Mouse (Mus musculus) gonadal fat pad, adult 2 months (tissue): Measurements from ENCODE around the gene Prh1. TPM values are rescaled to one million over a fixed set of nuclear protein-coding genes. Genes with fewer than 3 reads are reported as not detected.
"Not testable (repeated sequence)": the region's sequence is repeated elsewhere in the genome, so short reads cannot be mapped to it uniquely, and the experiment has no call there.

Experiments used
- DNase-seq: peaks from one replicate; pipeline ENCODE4 v3.0.0-alpha.2; 2012; ENCODE audit warnings: low read depth
- polyA plus RNA-seq: library from polyadenylated mRNA; depleted of rRNA; stranded (reverse); fragments of >200 nt; gene quantifications from 2 replicates; pipeline ENCODE4 v1.2.3, GENCODE M21; 2012; rRNA removed

The Prh1 gene
- not detected in 2 replicates for polyA plus RNA-seq

GRCm38 (mm10) chr6:132569509-132569908 is at the start of gene Prh1:
Prh1 (plus strand) TSS chr6:132569809.
- DNase-seq: not testable (repeated sequence)

- DNase-seq: not testable (repeated sequence)
Measured at GRCm38 (mm10) chr6:132595613-132596012, 26.0 kb downstream of the Prh1 start, which contains the start of gene Prp2. Prp2 (plus strand) TSS chr6:132595913.

Other genes starting within 250 kb of the Prh1 start
- gene Gm8882, start 205.7 kb upstream of the Prh1 start, polyA plus RNA-seq: not detected in 2 replicates
- not detected in 2 replicates for gene Prp2, start 26.1 kb downstream of the Prh1 start, polyA plus RNA-seq
- gene A630073D07Rik, start 81.7 kb downstream of the Prh1 start, polyA plus RNA-seq: not detected in 2 replicates
- gene Tas2r120, start 87.1 kb downstream of the Prh1 start, polyA plus RNA-seq: not detected in 2 replicates
- gene Tas2r121, start 131.2 kb downstream of the Prh1 start, polyA plus RNA-seq: not detected in 2 replicates
- not detected in 2 replicates for gene Tas2r122, start 142.1 kb downstream of the Prh1 start, polyA plus RNA-seq
- not detected in 2 replicates for gene Tas2r115, start 168.2 kb downstream of the Prh1 start, polyA plus RNA-seq
- gene Tas2r124, start 184.9 kb downstream of the Prh1 start, polyA plus RNA-seq: not detected in 2 replicates
- gene Tas2r102, start 192.3 kb downstream of the Prh1 start, polyA plus RNA-seq: not detected in 2 replicates
- gene Tas2r136, start 208.4 kb downstream of the Prh1 start, polyA plus RNA-seq: not detected in 2 replicates
- not detected in 2 replicates for gene Tas2r117, start 233.0 kb downstream of the Prh1 start, polyA plus RNA-seq